Mouse (Mus musculus): ENCODE data around the gene Pex13. TPM values are rescaled to one million over a fixed set of nuclear protein-coding genes. Genes with fewer than 3 reads are reported as not detected.
A peak's percentile ranks its signal among the peaks of the same experiment; 100 is the strongest.
"Not testable (repeated sequence)": the region's sequence is repeated elsewhere in the genome, so short reads cannot be mapped to it uniquely, and the experiment has no call there.

The Pex13 gene
- total RNA-seq, 2 experiments from 2014 or later = 11.1 to 35.6 TPM

DNA sequence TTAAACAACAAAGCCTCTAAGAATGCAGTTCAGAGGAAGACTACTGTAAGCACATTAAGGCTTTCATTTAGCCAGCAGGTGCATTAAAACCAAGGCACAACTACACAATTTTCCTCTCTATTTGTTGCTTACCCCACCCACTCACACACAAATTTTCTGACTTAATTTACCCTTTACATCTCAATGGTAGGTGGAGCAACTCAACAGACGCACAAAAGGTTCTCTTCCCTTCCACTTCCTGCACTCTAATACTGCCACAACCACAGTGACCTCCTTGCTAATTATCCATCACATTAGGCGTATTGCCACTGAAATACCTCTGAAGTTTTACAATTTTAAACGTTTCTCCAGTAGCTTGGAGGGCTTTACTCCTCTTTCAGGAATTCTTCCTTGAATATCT lies 12.1 kb downstream of the Pex13 start:
- no peak for ATAC-seq (ENCODE audit: poor library complexity, severe bottlenecking)

DNA sequence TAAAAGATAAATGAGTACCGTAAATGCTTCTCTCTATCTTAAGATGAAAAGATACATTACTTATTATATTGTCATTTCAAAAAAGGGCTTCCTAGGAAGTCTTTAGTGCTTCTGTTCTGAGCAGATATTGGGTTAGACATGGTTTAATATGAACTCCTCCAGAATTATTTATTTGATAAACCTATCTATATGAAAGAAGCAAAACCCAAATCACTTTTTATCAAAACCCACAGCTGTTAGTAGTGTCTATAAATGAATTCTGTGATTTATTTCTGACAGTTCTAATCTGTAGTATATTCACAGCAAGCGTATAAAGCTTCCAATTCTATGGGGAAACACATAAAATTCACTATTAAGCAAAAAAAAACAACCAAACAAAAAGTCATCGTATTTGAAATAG lies 17.9 kb downstream of the Pex13 start:
- ATAC-seq (ENCODE audit: poor library complexity, severe bottlenecking) = no peak

DNA sequence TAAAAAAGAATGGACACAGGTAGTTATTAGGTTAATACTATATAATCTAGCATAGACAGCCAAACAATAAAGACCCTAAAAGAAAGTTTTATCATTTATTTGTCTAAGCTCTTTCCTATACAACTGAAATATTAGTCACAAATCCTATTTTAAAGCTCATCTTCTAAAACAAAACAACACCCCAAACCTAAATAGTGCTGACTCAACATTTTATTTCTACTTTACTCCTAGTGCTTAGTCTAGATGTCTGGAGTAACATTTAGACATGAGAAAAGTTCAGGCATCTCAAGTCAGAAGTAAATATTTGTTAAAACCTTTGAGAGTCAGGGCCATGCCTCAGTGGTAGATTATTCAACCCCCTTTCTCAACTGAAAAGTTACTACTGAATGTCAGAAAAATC lies 18.3 kb downstream of the Pex13 start:
- ATAC-seq (ENCODE audit: poor library complexity, severe bottlenecking) = no peak

- ATAC-seq (ENCODE audit: poor library complexity, severe bottlenecking) = no peak
Measured at GRCm38 (mm10) chr11:23634573-23634972, 31.2 kb downstream of the Pex13 start.

- no peak for ATAC-seq (ENCODE audit: poor library complexity, severe bottlenecking)
Measured at GRCm38 (mm10) chr11:23633879-23634215, 31.9 kb downstream of the Pex13 start.

GRCm38 (mm10) chr11:23632945-23633878 lies 32.5 kb downstream of the Pex13 start, which contains the start of gene 0610010F05Rik:
Gene 0610010F05Rik, minus strand, starts transcription at chr11:23633639.
- peak; percentile 98 for ATAC-seq (ENCODE audit: poor library complexity, severe bottlenecking)

DNA sequence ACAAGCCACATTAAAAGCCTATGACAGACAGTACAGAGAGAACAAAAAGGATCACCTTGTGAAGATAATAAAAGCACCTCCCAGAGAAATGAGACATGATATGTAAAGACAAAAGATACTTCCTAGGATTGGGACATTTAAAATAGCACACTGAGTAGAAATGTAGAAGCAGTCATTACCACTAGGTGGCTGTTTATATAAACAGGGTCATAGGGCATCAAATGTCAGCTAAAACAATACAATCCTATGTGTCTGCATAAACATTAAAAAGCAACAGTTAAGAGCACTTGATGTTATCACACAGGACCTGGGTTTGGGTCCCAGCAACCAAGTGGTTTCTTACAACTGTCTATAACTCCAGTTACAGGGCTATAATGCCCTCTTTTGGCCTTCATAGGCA lies 35.1 kb downstream of the Pex13 start:
- no peak for ATAC-seq (ENCODE audit: poor library complexity, severe bottlenecking)

DNA sequence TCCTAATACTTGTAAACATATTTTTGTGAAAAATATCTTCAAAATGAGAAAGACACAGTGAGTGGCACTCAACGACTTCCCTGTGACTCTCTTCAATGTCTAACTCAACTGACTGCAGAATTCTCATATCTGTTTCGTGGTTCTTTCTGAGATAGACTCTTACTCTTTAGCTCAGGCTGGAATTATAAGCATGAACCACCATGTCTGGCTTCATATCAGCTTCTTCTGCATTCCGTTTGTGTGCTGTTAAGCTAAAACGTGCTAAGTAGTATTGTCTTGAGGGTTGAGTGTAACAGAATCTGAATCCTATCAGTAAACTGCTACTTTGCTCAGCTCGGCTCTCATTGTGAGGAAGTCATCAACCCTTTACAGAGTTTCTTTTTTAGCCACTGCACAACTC lies 46.8 kb downstream of the Pex13 start:
- ATAC-seq (ENCODE audit: poor library complexity, severe bottlenecking) = no peak

DNA sequence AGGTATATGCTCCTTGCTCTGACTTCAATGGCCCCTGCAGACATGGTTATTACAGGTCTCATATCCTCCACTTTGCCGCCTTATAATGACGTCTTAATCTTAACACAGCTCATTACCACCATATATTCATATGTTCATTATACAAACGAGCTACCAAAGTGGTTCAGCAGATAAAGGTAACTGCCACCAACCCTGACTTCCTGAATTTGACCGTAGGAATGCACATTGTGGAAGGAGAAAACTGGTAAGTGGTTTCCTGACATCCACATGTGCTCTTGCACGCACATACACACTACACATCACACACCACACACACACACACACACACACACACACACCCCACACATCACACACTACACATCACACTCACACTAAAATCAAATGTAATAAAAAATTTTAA lies 51.2 kb downstream of the Pex13 start:
- no peak for ATAC-seq (ENCODE audit: poor library complexity, severe bottlenecking)

DNA sequence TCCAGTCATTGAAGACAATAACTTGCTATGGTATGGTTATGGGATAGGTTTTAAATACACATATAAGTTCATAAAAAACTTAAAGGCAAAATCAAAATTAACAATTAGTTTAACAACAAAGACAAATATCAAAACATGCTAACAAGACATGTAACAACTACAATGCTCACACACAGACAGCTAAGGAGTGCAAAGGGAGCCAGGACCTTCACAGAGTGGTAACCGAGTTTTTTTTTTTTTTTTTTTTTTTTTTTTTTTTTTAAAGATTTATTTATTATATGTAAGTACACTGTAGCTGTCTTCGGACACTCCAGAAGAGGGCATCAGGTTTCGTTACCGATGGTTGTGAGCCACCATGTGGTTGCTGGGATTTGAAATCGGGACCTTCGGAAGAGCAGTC lies 58.5 kb downstream of the Pex13 start:
- not testable (repeated sequence) for ATAC-seq (ENCODE audit: poor library complexity, severe bottlenecking)

Other genes starting within 250 kb of the Pex13 start
- gene Ahsa2, start 167.9 kb downstream of the Pex13 start, total RNA-seq (2015) = 34.0 and 38.8 TPM in 2 replicates
- 24.6 and 32.3 TPM in 2 replicates for gene Ahsa2, start 167.9 kb downstream of the Pex13 start, total RNA-seq (2017)
- not detected in 2 replicates for gene 1700093K21Rik, start 144.8 kb downstream of the Pex13 start, total RNA-seq (2015)
- not detected in 2 replicates for gene 1700093K21Rik, start 144.8 kb downstream of the Pex13 start, total RNA-seq (2017)
- gene 0610010F05Rik, start 32.3 kb downstream of the Pex13 start, total RNA-seq (2015) = 20.7 and 23.5 TPM in 2 replicates
- 26.9 and 35.6 TPM in 2 replicates for gene 0610010F05Rik, start 32.3 kb downstream of the Pex13 start, total RNA-seq (2017)
- gene Pus10, start 285 bp downstream of the Pex13 start, total RNA-seq (2015) = 14.6 and 21.5 TPM in 2 replicates
- 26.0 and 31.1 TPM in 2 replicates for gene Pus10, start 285 bp downstream of the Pex13 start, total RNA-seq (2017)
- 52.4 and 55.0 TPM in 2 replicates for gene Rel, start 105.0 kb upstream of the Pex13 start, total RNA-seq (2015)
- 21.8 and 29.0 TPM in 2 replicates for gene Rel, start 105.0 kb upstream of the Pex13 start, total RNA-seq (2017)
- gene Papolg, start 229.3 kb upstream of the Pex13 start, total RNA-seq (2015) = 28.0 and 28.9 TPM in 2 replicates
- 24.9 and 31.8 TPM in 2 replicates for gene Papolg, start 229.3 kb upstream of the Pex13 start, total RNA-seq (2017)